Mouse (Mus musculus) kidney, embryonic 14.5 days (tissue): ENCODE measurements around the gene Hmx2. TPM values are rescaled to one million over a fixed set of nuclear protein-coding genes. Genes with fewer than 3 reads are reported as not detected.

Source experiments
- ATAC-seq: fragments of 200-750 bp; cut with Nextera tagmentation; 2 replicates; pipeline ENCODE4 v1.8.0; 2017; ENCODE audit warnings: moderate number of reproducible peaks, mild to moderate bottlenecking, moderate TSS enrichment, moderate library complexity; ENCODE audit not compliant: low FRiP score, low TSS enrichment
- H3K27ac ChIP-seq: fragments of 300-500 bp; sonication (generic); 2 replicates; pipeline ENCODE4 v1.5.1; 2014; ENCODE audit warnings: low read depth, mild to moderate bottlenecking, low read length, moderate library complexity, mixed read lengths
- H3K27me3 ChIP-seq: fragments of 300-500 bp; sonication (generic); 2 replicates; pipeline ENCODE4 v1.6.1; 2014; ENCODE audit warnings: mild to moderate bottlenecking, low read length; ENCODE audit not compliant: control insufficient read depth, insufficient read depth
- H3K36me3 ChIP-seq: fragments of 300-500 bp; sonication (generic); 2 replicates; pipeline ENCODE4 v1.6.1; 2014; ENCODE audit warnings: low read length, mixed read lengths; ENCODE audit not compliant: control insufficient read depth, insufficient read depth
- H3K4me1 ChIP-seq: fragments of 300-500 bp; sonication (generic); 2 replicates; pipeline ENCODE4 v1.6.1; 2014; ENCODE audit warnings: low read length, mixed read lengths; ENCODE audit not compliant: control insufficient read depth, insufficient read depth
- H3K4me2 ChIP-seq: fragments of 300-500 bp; sonication (generic); replicated peaks from 2 replicates; pipeline ENCODE4 v1.6.1; 2014; ENCODE audit warnings: low read depth, mild to moderate bottlenecking, low read length
- H3K4me3 ChIP-seq: fragments of 300-500 bp; sonication (generic); 2 replicates; pipeline ENCODE4 v1.5.1; 2014; ENCODE audit warnings: mild to moderate bottlenecking, low read length
- H3K9ac ChIP-seq: fragments of 300-500 bp; sonication (generic); 2 replicates; pipeline ENCODE4 v1.6.1; 2014; ENCODE audit warnings: low read depth, mild to moderate bottlenecking, low read length, moderate library complexity
- H3K9me3 ChIP-seq: fragments of 300-500 bp; sonication (generic); 2 replicates; pipeline ENCODE4 v1.6.1; 2016; ENCODE audit warnings: low read length; ENCODE audit not compliant: control insufficient read depth
- WGBS: fragments of 180-500 bp; shearing (Covaris S2); extraction: QIAGEN DNeasy Blood & Tissue Kit; methylation state at CpG from one replicate; pipeline ENCODE4 v1.1.7; 2014; 5-methylcytosine and 5-hydroxymethylcytosine counted together
- polyA plus RNA-seq: library from polyadenylated mRNA; unstranded; fragments of >200 nt; fragmentation: Nextera tagmentation; extraction: Ambion mirVana; gene quantifications from 2 replicates; pipeline ENCODE4 v1.2.1, GENCODE M21; 2014

The Hmx2 gene
- polyA plus RNA-seq, 1 experiment from 2014 or later, result not detected

DNA sequence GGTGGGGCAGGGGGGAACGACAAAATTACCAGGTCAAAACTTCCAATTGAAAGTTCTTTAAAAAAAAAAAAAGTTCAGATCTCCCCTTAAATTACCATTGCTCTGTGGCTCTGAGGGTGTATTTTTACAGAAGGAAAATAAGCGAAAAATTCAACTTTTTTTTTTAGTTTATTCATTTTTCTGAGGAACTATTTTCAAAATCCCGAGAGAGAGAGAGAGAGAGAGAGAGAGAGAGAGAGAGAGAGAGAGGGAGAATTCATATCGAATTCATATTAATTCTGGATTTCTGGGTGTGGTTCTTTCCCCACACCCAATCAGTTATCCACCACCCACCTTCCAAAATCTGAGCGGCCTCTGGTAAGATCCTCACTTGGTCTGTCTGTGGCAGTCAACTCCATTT is 3.7 kb upstream of the Hmx2 start:
- Histone ChIP-seq H3K27ac (no peak overlapping the region), H3K4me1 (peaks cover 16% of the 10 kb centered on the region; the same call in 1 of the 2 replicates), H3K27me3 (peaks cover 97% of the 10 kb centered on the region), H3K36me3 (no peaks in the 10 kb centered on the region), H3K9ac (no peak overlapping the region), H3K4me3 (no peak overlapping the region), H3K9me3 (no peaks in the 10 kb centered on the region), H3K4me2 (no peak overlapping the region)
- ATAC-seq, result no peak
- 2% methylated on average over 5 of the region's 5 CpGs for WGBS

DNA sequence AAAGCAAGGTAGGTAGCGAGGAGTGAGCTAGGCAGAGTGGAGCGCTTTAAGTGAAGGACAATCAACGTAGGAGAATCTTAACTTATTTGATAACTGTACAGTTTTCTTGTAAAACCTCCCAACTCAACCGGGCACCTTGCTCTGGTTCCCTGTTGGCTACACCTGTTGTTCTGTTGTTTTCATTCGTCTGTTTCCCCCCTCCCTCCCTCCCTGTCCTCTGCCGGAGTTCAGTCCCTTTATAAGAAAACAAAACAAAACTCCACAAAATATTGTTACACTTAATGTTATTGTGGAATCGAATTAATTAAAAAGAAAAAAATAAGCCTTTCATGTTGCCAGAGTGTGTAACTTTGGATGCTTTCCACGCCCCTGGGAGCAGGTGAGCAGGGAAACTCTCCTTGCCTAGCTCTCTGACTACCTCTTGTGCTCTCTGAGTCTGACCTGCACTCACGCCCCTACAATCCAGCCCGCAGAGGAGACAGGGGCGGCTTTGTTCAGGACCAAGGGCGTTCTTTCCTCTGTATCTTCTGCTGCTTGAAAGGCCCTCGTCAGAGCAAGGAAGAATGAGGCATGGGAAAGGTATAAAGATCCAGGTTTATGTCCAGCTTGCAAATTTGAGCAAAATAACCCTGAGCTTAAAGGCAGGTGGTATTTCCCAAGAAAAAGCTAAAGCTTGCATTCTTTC is 2.7 kb upstream of the Hmx2 start:
- H3K36me3 ChIP-seq, result no peaks in the 10 kb centered on the region
- ATAC-seq, result no peak
- H3K4me2 ChIP-seq, result no peak overlapping the region
- H3K9me3 ChIP-seq, result no peaks in the 10 kb centered on the region
- H3K27ac ChIP-seq, result no peak overlapping the region
- 2% methylated on average over 13 of the region's 13 CpGs for WGBS
- no peak overlapping the region for H3K9ac ChIP-seq
- H3K4me1 ChIP-seq, result peaks cover 16% of the 10 kb centered on the region; the same call in 1 of the 2 replicates
- peaks cover 99% of the 10 kb centered on the region for H3K27me3 ChIP-seq
- H3K4me3 ChIP-seq, result no peak overlapping the region

DNA sequence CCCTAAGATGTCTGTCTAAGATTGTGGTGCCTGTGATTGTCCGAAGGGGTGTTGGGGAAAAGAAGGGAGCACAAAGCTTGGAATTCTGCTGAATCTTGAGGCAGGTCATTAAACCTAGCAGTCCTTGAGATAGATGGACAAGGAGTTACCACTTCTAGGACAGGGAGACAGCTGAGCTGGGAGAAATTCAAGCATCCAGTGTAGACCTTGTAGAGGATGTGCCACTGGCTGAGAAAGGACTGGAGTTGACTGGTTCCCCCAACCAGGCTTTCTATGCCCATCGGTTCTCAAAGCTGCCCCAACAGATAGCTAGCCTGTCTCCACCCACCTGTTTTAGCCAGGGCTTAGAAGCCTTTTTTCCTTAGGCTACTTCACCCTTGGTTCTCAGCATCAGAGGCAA is 2.1 kb upstream of the Hmx2 start:
- Histone ChIP-seq H3K4me1 (peaks cover 16% of the 10 kb centered on the region; the same call in 1 of the 2 replicates), H3K4me3 (no peak overlapping the region), H3K27me3 (peaks cover 99% of the 10 kb centered on the region), H3K4me2 (no peak overlapping the region), H3K27ac (no peak overlapping the region), H3K36me3 (no peaks in the 10 kb centered on the region), H3K9me3 (no peaks in the 10 kb centered on the region), H3K9ac (no peak overlapping the region)
- WGBS, result 0% methylated on average over 2 of the region's 2 CpGs
- ATAC-seq, result no peak

DNA sequence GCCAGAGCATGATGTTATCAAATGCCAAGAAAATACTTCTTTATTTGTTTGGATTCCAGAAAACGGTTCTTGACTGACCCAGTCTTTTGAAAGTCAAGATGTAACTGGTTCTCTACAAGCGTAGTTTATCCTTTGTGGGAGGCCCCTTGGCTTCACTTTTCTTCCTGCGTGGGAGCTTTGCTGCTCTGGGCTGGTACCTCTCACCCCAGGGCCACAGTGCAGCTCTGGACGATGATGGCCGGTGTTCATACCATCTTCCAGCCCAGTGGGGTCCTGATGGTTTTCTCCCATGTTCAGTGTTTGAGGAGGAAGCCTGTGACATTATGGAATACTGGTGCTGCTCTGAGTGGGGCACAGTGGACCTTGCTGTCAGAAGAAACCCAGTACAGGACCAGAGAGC is 1.1 kb upstream of the Hmx2 start:
- Histone ChIP-seq H3K27me3 (peaks cover 99% of the 10 kb centered on the region), H3K4me3 (no peak overlapping the region), H3K4me2 (no peak overlapping the region), H3K4me1 (peaks cover 10% of the 10 kb centered on the region; the same call in 1 of the 2 replicates), H3K27ac (no peak overlapping the region), H3K9me3 (no peaks in the 10 kb centered on the region), H3K36me3 (no peaks in the 10 kb centered on the region), H3K9ac (no peak overlapping the region)
- ATAC-seq, result no peak
- 1% methylated on average over 5 of the region's 5 CpGs for WGBS

DNA sequence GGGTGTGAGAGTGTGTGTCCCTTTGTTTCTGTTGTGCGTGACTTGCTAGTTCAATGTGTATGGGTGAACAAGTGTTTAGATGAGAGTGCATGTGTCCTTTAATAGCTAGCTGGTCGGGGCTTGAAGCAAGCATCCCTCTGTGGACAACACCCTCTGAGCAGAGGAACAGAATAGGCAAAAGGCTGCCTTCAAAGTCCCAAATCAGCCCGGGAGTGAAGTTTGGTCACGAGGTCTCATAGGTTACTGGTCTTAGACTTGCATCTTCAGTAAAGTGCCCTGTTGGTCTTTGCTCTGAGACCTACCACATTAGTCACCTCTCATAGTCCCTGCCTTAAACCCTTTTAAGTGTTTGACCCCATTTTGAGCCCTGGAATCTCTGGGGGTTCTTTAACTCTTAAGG is 2.9 kb downstream of the Hmx2 start:
- no peak overlapping the region for H3K4me2 ChIP-seq

DNA sequence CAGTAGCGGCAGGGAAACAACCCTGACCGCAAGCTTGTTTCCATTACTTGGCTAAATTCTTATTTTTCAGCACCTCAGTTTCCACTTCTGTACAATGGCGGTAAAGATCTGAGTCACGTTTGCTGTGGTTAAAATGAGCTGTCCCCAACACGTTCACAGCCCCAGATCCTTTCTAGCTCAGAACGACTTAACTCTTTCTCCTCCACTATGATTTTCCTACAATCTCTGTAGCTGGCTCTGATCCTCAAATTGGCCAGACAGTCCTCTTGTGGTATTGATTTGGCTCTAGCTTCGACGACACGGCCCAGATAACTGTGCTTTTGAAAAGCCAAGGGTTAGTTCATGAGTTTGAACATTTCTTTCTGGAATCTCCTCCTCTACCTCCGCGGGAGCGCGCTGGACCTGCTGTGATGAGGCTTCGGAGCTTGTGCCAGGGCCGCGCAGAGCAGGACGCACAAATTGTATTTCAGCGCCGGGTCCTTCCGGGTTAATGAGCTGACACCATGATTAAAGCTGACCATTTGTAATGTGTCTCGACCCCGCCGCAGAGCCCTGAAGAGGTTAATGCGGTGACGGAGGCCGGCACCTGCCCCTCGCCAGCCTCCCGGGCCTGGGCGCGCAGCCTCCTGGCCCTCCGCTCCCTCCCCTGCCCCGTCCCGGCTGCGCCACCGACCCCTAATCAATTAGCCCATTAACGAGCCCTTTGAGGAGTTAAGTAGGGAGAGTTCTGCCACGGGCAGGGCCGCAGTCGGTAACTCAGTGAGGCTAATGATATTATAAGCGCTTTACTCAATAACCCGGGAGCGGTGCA is 3.6 kb downstream of the Hmx2 start:
- no peaks in the 10 kb centered on the region for H3K36me3 ChIP-seq
- peaks cover 98% of the 10 kb centered on the region for H3K27me3 ChIP-seq
- no peak overlapping the region for H3K4me3 ChIP-seq
- H3K9ac ChIP-seq, result no peak overlapping the region
- H3K4me2 ChIP-seq, result no peak overlapping the region
- no peaks in the 10 kb centered on the region for H3K9me3 ChIP-seq
- H3K27ac ChIP-seq, result no peak overlapping the region
- no peak for ATAC-seq
- WGBS, result under 1% methylated on average over 42 of the region's 42 CpGs
- H3K4me1 ChIP-seq, result peaks cover 14% of the 10 kb centered on the region; the same call in 1 of the 2 replicates

More for the DNA sequence above, 2.9 kb downstream of the Hmx2 start:
- Histone ChIP-seq H3K9ac (no peak overlapping the region), H3K4me1 (peaks cover 14% of the 10 kb centered on the region; the same call in 1 of the 2 replicates), H3K27ac (no peak overlapping the region), H3K4me3 (no peak overlapping the region), H3K9me3 (no peaks in the 10 kb centered on the region), H3K36me3 (no peaks in the 10 kb centered on the region), H3K27me3 (peaks cover 97% of the 10 kb centered on the region)
- no peak for ATAC-seq
- WGBS, result 1% methylated on average over 4 of the region's 4 CpGs

DNA sequence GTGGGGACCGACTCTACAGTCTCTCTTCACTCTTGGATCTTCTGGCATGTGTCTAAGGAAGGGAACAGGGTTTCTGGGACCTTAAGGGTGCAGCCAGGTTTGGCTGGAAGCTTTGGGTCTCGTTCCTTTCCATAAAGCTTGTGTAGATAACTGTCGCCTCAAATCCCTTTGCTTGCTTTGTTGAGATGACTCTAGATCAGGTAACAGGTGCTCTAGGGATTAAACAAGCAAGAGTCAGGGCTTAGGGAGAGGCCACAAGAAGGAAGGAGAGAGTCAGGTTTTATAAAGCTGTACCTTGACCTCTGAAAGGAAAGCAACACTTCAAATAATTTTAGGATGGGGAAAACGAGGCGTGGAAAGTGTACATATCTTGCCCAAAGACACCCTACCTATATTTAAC is 4.2 kb downstream of the Hmx2 start:
- Histone ChIP-seq H3K9ac (no peak overlapping the region), H3K27me3 (peaks cover 98% of the 10 kb centered on the region), H3K4me1 (peaks cover 14% of the 10 kb centered on the region; the same call in 1 of the 2 replicates), H3K36me3 (no peaks in the 10 kb centered on the region), H3K9me3 (no peaks in the 10 kb centered on the region), H3K4me2 (no peak overlapping the region), H3K4me3 (no peak overlapping the region), H3K27ac (no peak overlapping the region)
- WGBS, result under 1% methylated on average over 5 of the region's 5 CpGs
- ATAC-seq, result no peak

DNA sequence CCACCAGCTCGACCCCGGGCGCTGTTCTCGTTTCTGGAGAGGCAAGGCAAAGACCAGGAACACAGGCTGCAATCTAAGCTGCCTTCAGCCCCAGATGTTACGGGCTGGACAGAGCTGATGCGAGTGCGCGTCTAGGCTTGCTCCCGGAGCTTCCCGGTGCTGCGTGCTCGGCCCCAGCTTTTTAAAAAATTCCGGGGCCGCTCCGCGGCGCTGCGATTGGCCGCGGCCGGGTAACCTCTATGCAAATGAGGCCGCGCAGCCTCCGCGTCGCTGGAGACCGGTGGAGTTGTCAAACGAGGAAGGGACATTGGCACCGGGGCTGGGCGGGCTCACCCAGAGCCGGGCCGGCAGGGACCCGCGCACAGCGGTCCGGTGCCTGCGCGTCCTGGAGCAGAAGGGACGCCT is 5.2 kb downstream of the Hmx2 start:
- no peak overlapping the region for H3K27ac ChIP-seq
- WGBS, result under 1% methylated on average over 38 of the region's 39 CpGs
- ATAC-seq, result no peak; the same call in 1 of the 2 replicates
- H3K4me2 ChIP-seq, result peak overlapping the region; percentile 41
- peak overlapping the region; percentile 30 for H3K4me3 ChIP-seq
- no peaks in the 10 kb centered on the region for H3K36me3 ChIP-seq
- peaks cover 14% of the 10 kb centered on the region; the same call in 1 of the 2 replicates for H3K4me1 ChIP-seq
- H3K27me3 ChIP-seq, result peaks cover 98% of the 10 kb centered on the region
- H3K9me3 ChIP-seq, result no peaks in the 10 kb centered on the region
- no peak overlapping the region for H3K9ac ChIP-seq
